Mouse (Mus musculus) lung, postnatal 4 days (tissue): ENCODE results near the gene Lpcat3.
"Not testable (repeated sequence)": the region's sequence is repeated elsewhere in the genome, so short reads cannot be mapped to it uniquely, and the experiment has no call there.

ENCODE experiments used
- DNase-seq, 2 experiments: peaks; one replicate each; pipeline ENCODE4 v3.0.0; 2021

Lpcat3 gene

DNA sequence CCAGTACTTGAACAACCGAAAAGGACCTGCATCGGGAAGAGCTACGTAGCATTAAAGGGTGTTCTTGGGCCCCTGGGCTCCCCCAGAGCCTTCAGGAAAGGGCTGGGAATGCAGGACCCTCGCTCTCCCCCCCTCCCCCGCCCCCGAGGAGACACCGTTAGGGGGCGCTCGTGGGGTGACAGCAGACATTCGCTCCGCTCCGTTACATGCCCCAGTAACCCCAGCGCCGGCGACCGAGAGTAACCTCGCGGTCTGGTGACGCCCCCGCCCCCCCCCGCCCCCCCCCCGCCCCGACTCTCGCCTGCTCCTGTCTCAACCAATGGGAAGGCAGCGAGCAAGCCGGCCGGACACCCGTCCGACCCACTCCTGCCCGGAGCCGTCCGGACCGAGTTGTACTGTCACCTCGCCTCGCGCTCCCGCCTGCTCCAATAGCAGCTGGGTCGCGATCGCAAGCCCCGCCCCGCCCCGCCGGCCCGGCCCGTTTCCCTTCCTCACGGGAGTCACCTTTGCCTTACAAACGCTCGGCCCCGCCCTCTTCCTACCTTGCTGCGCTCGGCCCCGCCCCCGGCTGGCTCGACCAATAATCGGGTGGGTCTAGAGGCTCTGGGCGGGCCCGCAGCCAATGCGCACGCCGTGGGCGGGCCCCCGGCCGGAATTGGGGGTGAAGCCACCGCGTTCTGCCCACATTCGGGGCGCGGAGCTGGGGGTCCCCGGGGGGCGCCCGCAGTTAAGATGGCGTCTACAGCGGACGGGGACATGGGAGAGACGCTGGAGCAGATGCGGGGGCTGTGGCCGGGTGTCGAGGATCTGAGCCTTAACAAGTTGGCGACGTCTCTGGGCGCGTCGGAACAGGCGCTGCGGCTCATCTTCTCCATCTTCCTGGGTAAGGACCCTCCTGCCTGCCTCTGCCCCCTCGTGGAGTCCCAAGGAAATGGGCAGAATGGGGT, at the start of gene Lpcat3:
Lpcat3 (plus strand) TSS at position 551 of the 947 bp plus-strand sequence.
- peak; percentile 99 for DNase-seq

DNA sequence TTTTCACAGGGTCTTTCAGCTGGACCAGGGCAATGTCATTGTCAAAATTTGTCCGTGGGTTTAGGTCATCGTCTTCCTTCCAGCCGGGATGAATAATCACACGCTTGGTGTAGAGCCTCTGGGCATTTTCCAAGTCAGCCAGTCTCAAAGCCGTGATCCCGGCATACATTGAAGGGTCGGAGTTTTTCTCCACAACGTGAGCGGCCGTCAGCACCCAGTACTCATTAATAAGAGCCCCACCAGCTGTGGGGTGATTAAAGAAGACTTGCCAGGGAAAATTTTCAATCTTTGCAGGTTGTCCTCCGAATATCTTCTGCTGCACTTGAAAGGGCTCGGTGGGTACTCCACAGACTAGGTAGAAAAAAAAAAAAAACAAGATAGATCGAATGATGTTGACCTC, 37.2 kb upstream of the Lpcat3 start:
- DNase-seq, result no peak

DNA sequence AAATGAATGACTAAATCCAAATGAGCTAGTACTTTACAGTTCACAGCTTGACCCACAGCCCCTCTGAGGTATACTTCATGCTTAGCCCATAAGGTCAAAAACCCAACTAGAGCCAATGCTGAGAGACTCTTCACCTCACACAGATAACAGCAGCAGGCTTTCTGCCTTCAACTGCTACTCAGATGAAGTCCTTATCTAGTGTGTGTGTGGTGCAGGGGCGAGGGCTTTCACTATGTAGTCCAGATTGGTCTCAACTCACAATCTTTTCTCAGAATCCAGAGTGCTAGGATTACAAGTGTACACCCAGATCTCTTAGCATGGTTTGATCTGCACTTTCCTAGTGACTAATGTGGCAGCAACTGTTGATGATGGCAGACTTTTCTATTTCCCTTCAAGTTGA, 36.6 kb upstream of the Lpcat3 start:
- not testable (repeated sequence) for DNase-seq

DNA sequence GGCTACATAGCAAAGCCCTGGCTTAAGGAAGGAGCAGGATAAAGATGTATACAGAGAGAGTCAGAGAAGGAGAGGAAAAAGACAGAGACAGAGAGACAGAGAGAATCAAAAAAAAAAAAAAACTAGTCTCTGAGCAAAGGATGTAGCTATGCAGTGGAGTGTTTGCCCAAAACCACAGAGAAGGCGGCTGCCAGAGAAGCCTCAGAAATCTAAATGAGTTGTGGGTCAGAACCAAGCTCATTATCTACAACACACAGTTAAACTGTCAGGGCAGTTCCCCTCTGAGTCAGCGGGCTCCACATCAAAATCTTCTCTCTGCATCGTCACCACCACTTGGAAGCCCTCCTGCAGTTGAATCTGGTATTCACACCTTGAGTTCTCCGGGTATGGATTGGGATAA, 32.1 kb upstream of the Lpcat3 start:
- DNase-seq, result no peak

DNA sequence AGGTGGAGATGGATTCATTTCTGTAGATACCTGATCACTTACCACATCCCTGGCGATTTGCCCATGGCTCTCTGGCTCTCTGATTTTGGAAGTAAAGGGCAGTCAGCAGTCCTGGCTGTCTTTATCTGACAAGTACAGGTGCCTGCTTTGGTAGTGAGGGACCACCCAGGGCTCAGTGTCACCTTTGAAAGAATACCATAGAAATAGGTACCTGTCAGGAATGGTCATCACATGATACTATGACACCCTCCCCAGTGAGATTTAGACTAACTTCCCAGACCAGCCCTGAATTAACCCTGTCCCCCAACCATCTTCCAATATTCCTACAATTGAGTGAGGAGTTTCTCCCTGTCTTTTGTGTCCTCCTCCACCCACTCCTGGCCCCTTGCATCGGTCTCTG, 26.8 kb upstream of the Lpcat3 start, which contains the start of gene C1s2:
C1s2 (minus strand) TSS at position 101 of the 400 bp plus-strand sequence.
- not testable (repeated sequence) for DNase-seq

DNA sequence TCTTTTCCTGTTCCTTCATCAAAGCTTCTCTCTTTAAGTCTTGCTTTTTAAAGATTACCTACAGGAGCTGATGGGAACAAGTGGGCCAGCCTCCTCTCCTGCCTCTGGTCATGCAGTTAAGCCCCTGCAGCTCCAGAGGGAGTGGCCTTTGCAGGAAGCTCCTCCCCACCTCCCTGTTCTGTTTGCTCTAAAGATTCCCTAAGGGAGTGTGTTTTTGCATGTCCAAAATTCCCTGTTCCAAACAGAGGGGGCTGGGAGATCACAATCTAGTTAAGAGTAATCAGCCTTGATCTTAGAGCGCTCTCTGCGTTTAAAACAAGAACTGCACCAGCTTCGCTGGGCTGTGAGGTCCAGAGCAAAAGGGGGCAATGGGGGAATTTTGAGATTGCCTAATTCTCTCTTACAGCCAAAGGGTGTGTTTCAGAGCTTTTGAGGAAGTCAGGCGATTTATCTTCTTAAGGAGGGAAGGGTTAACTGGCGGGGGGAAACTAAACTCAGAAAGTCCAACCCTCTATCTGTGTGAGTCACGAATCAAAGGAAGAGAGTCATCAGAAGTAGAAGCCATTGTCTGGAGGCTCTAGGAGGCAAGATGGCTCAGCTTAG, 25.9 kb upstream of the Lpcat3 start:
- peak in 1 of 2 experiments; percentile 16 for DNase-seq

DNA sequence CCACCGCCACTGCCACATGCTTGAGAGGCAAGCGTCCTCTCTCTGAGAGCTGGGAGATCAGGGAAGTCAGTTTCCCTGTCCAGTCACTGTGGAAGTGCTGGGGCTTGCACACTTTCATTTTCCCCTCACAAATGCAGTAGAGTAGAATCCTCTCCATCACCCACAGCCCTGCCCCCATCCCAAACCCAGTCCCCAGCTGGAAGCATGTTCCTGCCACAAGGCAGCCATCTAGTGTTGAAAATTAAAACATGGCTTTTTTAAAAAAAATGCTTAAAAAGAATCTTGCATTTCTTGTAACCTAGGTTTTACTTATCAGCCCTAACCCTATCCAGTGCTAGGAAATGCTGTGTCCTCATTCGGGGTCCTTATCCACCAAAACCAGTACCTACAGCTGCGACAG, 22.8 kb upstream of the Lpcat3 start:
- DNase-seq, result no peak

DNA sequence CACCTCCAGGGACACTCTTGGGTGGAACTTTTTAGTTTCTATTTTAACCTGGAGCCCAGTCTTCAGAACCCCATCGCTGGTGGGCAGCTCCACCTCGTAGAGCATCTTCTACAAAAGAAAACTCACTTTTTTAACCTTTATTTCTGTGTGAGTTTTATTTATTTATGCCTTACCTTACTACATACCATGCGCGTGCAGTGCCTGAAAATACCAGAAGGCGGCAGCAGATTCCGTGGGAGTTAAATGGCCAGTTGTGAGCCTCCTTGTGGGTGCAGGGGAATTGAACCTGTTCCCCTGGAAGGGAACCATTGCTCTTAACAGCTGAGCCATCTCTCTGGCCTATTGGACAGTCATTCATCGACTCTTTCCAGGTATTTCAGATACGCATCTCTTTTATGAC, 21.8 kb upstream of the Lpcat3 start:
- DNase-seq, result peak; percentile 52 to 79

DNA sequence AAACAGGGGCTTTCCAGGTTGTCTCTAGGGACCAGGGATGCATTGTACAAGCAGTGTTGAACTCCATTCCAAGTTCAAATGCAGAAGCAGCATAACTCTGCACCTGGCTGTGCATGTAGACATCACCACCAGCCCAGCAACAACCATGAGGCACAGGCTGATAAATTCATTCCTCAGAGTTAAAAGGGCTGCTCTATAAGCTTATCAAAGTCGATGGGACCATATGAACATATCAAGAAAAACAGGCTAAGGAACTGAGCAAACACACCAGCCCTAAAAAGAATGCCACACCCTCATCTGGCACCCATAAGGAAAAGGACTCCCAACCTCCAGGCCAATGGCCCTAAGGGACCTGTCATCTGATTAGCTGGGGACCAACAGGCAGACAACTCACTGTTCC, 16.4 kb upstream of the Lpcat3 start:
- DNase-seq, result no peak

DNA sequence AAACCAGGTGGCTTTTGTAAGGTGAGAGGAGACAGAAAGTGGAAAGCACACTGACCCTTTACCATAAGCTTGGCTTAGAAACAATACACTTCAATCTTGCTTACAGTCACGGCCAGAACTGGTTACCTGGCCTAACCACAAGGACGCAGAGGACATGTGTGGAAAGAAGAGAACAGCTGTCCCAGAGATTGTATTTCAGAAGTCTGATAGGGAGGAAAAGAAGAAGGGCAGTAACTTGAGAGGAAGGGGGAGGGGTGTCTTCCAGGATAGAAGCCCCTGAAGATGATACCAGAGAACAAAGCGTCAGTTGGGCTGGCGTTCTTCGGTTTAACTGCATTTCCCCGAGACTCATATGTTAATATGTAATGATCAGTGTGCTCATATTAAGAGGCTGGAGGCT, 6.9 kb upstream of the Lpcat3 start:
- no peak for DNase-seq

DNA sequence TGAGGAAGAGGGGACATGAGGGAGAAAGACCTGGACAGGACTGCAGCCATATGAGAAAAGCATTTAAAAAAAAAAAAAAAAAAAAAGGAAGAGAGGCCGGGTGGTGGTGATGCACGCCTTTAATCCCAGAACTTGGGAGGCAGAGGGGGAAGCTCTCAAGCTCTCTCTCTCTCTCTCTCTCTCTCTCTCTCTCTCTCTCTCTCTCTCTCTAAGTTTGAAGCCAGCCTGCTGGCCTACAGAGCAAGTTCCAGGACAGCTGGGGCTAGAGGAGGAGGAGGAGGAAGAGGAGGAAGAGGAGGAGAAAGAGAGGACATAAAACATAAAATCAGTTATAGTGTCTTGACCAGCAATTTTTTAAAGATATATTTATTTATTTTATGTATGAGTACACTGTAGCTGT, 4.8 kb upstream of the Lpcat3 start:
- no peak for DNase-seq

DNA sequence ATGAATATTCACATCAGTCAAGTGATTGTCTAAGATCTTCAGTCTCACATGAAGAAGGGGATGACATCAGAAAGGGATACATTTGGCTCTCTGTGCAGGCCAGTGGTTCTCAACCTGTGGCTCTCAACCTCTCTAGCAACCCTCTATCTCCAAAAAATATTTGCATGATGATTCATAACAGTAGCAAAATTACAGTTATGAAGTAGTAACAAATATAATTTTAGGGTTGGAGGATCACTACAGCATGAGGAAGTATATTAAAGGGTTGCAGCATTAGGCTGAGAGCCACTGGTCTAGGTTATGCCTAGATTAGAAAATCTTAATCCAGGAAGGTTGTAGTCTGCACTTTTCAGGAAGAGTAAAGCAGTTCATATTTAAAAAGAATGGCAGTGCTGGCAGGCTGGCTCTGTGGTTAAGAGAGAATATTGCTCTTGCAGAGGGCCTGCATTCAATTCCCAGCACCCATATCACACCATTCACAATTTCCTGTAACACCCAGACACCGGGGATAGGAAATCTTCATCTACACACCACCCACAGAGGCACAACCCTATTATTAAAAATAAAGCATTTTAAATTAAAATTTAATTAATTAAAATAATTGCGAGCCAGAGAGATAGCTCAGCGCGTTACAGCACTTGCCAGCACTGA, 1.5 kb upstream of the Lpcat3 start:
- no peak for DNase-seq

DNA sequence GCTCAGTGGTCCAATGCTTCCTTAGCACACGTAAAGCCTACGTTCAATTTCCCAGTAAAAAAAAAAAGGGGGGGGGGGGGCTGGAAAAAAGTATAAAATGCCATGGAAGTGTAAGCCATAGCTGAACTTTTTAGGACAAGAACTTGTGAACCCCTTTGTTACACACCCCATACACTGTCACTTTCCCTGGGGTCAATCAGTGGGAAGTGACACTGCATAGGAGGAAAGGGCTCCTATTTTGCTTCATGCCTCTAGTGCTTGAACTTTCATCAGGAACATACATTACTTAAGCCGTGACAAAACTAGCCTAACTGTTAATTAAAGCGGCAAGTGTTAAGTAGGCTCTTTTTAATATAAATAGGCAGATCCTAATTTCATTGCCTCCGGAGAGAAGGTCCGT, 832 bp upstream of the Lpcat3 start:
- no peak for DNase-seq

DNA sequence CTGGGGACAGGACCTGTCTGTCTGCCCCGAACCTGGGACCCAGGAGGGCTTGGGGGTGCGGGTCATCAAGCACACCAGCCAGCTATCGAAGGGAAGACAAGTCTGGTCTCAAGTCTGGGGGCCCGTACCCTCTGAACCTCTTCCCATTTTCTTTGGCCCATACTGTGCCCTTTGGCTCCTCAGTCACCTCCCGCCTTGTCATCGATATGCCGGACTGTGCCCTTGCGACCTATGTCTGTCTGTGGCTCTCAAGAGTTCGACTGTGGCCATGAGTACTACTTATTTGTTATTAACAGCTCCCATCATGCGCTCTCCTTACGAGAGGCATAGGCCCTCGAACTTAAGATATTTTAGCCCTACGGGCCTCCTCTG, 583 bp downstream of the Lpcat3 start:
- DNase-seq, result no peak

DNA sequence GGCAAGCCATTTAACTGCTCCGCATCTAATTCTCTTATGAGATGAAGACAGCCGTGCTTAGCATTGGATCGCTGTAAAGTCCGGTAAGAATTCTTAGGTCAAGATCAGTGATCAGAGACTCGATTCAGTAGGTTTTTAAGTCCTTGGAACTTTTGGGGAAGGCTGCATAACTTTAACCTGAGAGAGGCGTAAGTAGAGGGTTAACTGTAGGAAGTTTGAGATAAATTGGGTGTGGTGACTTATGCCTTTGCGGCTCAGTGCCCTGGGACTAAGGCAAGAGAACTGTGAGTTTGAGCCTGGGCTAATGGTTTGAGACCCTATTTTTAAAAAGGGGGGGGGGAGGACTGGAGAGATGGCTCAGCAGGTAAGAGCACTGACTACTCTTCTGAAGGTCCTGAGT, 1.4 kb downstream of the Lpcat3 start:
- no peak for DNase-seq

DNA sequence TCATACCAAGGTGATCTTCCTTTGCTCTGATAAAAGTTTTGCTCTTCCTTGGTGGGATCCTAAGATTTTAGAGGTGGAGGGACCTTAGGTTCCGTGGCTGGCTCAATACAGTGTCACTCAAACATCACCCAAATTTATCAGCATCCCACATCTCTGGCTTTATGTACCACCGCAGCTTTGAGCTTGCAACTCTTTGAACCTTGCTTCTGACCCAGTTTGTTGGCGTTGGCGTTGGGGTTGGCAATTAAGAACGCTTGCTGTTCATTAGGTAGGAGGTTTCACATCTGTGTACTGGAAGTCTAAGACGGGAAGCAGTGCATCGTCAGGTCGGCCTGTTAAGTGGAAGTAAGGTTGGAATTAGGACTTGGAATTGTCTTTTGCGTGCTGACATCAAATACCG, 2.2 kb downstream of the Lpcat3 start:
- no peak for DNase-seq

DNA sequence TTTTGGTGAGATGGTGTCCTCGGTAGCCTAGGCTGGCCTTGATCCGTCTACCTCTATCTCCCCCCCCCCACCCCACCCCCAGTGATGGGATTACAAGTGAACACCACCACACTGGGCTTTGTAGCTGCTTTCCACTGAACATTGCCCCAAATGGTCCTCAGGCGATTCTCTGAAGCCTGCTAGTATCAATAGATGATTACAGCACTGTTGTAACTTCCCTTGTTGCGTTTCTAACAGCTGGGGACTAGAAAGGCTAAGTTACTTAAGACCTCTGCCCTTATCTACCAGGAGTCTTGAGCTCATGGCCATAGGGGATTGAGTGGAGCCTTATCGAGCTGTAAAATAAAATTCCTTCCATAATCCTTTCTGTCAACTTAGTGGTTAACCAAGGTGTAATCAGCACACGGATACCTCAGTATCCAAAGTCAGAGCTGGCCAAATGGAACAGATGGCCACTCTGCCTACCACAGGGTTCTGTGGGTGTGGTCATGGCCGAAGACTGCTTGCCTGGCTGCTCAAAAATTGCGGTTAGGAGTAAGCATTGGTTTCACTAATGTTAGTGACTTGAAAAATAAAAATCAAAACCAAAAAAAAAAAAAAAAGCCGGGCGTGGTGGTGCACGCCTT, 6.5 kb downstream of the Lpcat3 start:
- DNase-seq, result peak in 1 of 2 experiments; percentile 3

DNA sequence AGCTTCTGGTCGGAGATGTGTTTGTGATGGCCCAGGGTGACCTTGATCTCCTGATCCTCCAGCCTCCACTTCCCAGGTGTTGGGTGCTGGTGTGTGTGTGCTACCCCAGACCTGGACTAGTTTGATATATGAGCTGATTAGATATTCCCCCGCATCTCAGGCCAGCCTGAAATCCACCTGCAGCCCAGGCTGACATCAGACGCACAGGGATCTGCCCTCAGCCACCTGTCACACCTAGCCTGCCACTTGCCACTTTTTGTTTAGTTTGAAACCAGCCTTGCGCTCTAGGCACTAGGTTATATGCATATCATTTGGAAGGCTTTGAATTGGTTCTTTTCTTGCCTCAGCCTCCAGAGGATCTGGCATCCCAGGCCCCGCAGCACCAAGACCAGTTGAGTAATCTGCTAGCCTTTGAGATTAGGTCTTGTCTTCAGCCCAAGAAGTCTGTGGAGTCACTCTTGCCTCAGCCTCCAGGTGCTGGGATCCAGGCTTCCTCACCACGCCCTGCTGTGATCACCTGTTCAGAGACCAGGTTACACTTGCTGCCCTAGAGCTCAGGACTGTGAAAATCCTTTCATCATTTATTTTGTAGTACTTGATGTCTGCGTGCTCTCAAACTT, 7.6 kb downstream of the Lpcat3 start:
- DNase-seq, result peak in 1 of 2 experiments; percentile 14

DNA sequence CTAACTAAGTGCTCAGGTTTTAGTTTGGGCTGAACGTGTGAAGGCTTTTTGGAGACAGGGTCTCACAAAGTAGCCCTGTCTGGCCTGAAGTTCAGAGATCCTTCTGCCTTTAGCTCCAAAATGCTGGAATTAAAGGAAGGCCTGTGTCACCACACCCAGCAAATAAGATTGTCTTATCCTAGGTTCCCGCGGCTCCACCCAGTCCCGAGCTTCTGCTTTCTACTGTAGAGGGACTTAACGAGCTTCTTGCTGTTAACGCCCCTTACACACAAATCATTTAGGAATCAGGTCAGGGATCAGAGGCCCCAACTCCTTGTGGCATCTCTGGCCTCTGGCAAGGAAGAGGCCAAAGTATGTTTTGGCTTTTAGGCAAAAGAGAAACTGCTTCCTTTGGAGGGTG, 9.3 kb downstream of the Lpcat3 start:
- peak in 1 of 2 experiments; percentile 20 for DNase-seq

DNA sequence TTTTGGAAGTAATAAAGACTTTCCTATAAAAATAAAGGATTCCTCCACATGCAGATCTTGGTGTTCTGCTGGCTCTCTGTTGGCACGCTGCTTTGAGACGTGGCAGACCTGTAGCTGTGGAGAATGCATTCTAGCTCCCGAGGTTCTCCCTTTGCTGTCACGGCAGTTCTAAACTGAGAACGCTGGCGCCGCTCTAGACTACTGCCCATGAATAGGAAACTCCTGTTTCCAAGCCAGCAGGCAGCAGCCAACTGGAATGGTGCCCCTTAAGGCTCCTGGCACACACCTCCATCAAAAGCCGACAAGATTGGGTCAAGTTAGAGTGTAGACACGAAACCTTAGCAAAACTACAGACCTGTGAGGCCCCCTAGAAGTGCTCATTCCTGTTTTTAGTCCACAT, 10.8 kb downstream of the Lpcat3 start:
- DNase-seq, result no peak

DNA sequence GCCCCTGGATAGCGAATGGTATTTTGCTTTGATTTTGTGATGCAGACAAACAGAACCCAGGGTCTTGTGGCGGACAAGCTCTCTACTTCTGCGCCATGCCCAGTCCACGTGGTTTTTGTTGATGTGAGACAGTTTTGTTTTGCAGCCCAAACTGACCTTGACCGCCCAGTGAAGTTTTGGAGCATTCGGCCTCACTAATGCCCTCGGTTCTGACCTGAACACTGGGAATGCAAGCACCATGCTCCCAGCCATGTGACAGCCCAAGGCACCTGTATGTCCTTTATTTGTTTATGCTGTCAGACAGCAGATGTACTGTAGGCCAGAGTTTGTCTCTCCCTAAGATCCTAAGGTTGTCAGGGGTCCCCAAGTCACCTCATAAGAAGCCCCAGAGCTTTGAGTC, 11.8 kb downstream of the Lpcat3 start:
- no peak for DNase-seq

DNA sequence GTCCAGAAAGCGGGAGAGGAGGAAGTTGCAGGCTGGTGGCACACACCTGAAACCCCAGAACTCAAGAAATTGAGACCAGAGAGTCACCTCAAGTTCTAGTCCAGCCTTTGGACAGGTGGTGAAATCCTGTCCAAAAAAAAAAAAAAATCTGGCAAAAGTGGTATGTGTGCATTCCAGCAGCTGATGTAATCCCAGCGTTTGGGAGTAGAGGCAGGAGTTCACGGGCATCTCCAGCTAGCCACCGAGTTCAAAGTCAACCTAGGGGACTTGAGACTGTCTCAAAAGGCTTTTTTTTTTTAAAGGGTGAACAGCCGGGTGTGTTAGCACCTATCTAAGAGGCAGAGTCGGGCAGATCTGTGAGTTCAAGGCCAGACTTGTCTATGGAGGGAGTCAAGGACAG, 13.3 kb downstream of the Lpcat3 start:
- DNase-seq, result no peak

DNA sequence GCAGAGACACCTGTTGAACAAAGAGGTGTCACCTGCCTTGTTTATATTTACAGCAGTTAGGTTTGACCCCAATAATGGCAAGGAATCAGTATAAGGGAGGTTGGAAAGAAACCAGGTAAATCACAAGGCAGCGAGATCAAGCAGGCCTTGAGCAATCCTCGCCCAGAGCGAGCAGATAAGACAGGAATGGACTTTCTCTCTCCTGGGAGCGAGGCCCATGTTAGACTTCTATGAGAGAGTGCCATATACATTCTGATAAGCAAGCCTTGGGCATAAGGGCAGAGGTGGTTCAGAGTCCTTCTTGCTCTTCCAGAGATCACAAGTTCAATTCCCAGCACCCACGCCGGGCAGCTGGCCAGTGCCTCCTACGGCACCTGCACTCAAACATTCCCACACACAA, 15.9 kb downstream of the Lpcat3 start:
- DNase-seq, result no peak
